Mouse (Mus musculus) lung, embryonic 16.5 days (tissue): ENCODE measurements around the gene Acsf3. TPM values are rescaled to one million over a fixed set of nuclear protein-coding genes. Genes with fewer than 3 reads are reported as not detected.

ENCODE experiments used
- ATAC-seq: fragments of 200-750 bp; cut with Nextera tagmentation; 2 replicates; pipeline ENCODE4 v1.8.0; 2017; ENCODE audit warnings: low read depth, mild to moderate bottlenecking, moderate library complexity
- H3K27ac ChIP-seq: fragments of 300-500 bp; sonication (generic); 2 replicates; pipeline ENCODE4 v1.5.1; 2014; ENCODE audit warnings: mild to moderate bottlenecking, control low read depth, low read length
- H3K27me3 ChIP-seq: fragments of 300-500 bp; sonication (generic); 2 replicates; pipeline ENCODE4 v1.6.1; 2014; ENCODE audit warnings: low read depth, low read length, mixed read lengths; ENCODE audit not compliant: control insufficient read depth, insufficient read depth
- H3K36me3 ChIP-seq: fragments of 300-500 bp; sonication (generic); 2 replicates; pipeline ENCODE4 v1.6.1; 2014; ENCODE audit warnings: low read length; ENCODE audit not compliant: control insufficient read depth, insufficient read depth
- H3K4me1 ChIP-seq: fragments of 300-500 bp; sonication (generic); replicated peaks from 2 replicates; pipeline ENCODE4 v1.6.1; 2014; ENCODE audit warnings: low read length, mixed read lengths; ENCODE audit not compliant: control insufficient read depth, insufficient read depth
- H3K4me2 ChIP-seq: fragments of 300-500 bp; sonication (generic); 2 replicates; pipeline ENCODE4 v1.6.1; 2014; ENCODE audit warnings: low read depth, low read length, control low read depth
- H3K4me3 ChIP-seq: fragments of 300-500 bp; sonication (generic); 2 replicates; pipeline ENCODE4 v1.5.1; 2014; ENCODE audit warnings: mild to moderate bottlenecking, low read length, control low read depth
- H3K9ac ChIP-seq: fragments of 300-500 bp; sonication (generic); 2 replicates; pipeline ENCODE4 v1.6.1; 2014; ENCODE audit warnings: low read length, control low read depth
- H3K9me3 ChIP-seq: fragments of 300-500 bp; sonication (generic); 2 replicates; pipeline ENCODE4 v1.6.1; 2016; ENCODE audit warnings: low read length; ENCODE audit not compliant: control insufficient read depth
- WGBS: fragments of 180-500 bp; shearing (Covaris S2); extraction: QIAGEN DNeasy Blood & Tissue Kit; methylation state at CpG from one replicate; pipeline ENCODE4 v1.1.7; 2014; 5-methylcytosine and 5-hydroxymethylcytosine counted together
- polyA plus RNA-seq: library from polyadenylated mRNA; unstranded; fragments of >200 nt; fragmentation: Nextera tagmentation; extraction: Ambion mirVana; gene quantifications from 2 replicates; pipeline ENCODE4 v1.2.1, GENCODE M21; 2015

Acsf3 gene
- polyA plus RNA-seq, 1 experiment from 2014 or later = 17.1 TPM

DNA sequence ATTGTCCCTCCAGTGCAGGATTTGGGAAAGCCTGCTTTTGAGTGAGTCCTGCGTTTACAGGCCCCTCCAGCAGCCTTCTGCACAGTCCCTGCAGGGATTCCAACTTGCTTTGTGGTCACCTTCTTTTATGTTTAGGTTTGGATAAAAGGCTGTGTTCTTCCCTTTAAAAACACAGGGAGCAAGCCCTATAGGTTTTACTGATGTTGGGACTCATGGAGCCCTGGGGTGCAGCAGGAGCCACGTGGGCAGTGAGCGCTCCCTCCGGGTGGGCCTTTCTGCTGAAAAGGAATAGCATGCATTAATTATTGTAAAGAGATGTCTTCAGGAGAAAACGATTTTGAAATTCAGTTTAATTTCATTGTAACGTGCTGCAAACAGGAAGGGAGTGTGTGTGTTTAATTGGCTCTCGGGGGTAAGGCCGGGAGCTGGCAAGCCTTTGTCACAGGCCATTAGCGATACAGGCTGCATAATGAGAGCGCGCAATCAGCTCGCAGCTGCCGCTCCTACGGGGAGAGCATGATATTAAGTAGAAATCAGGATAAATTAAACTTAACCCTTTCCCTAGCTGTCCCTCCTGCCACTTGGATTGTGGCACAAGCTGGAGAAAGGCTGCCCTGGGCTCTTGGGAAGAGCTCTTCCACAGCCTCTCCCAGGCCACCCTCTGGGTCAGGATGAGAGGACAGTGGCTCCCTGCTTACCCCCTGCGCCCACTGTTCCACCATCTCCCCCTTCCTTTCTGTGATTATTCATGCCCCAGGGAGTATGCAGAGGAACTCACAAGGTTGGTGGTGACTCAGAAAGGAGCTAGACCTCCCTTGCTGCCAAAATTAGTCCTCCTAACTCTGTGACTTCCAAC is 28.8 kb downstream of the Acsf3 start:
- ATAC-seq = peak; percentile 23; the same call in 1 of the 2 replicates
- no peak overlapping the region for H3K27ac ChIP-seq
- H3K27me3 ChIP-seq = no peaks in the 10 kb centered on the region
- no peaks in the 10 kb centered on the region for H3K36me3 ChIP-seq
- no peak overlapping the region for H3K9ac ChIP-seq
- no peaks in the 10 kb centered on the region for H3K9me3 ChIP-seq
- WGBS = 43% methylated on average over 15 of the region's 15 CpGs
- no peak overlapping the region for H3K4me3 ChIP-seq
- 0 out of 2 replicates have a peak, but pooled peaks cover 2% of the 10 kb centered on the region for H3K4me1 ChIP-seq
- H3K4me2 ChIP-seq = no peak overlapping the region

DNA sequence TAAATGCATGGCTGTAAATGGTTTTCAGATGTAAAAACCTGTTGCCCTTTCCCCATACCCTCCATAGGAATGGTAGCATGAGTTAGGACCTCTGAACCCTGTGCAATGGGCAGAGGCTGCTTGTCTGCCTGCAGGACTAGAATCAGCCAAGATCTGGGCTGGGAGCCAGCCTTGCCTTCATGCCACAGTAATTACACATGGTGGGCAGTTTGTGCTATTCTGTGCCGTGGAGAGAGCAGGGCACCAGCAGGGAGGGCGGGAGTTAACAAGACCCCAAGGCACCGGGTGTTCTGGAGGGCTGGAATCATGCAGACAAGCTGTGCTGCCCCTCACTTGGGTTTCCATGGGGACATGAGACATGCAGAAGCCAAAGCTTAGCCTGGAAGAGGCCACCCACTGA is 30.1 kb downstream of the Acsf3 start:
- no peak for ATAC-seq
- Histone ChIP-seq H3K27ac (no peak overlapping the region), H3K9me3 (no peaks in the 10 kb centered on the region), H3K4me2 (no peak overlapping the region), H3K36me3 (no peaks in the 10 kb centered on the region), H3K4me1 (0 out of 2 replicates have a peak, but pooled peaks cover 2% of the 10 kb centered on the region), H3K4me3 (no peak overlapping the region), H3K27me3 (no peaks in the 10 kb centered on the region), H3K9ac (no peak overlapping the region)
- 54% methylated on average over 3 of the region's 3 CpGs for WGBS

DNA sequence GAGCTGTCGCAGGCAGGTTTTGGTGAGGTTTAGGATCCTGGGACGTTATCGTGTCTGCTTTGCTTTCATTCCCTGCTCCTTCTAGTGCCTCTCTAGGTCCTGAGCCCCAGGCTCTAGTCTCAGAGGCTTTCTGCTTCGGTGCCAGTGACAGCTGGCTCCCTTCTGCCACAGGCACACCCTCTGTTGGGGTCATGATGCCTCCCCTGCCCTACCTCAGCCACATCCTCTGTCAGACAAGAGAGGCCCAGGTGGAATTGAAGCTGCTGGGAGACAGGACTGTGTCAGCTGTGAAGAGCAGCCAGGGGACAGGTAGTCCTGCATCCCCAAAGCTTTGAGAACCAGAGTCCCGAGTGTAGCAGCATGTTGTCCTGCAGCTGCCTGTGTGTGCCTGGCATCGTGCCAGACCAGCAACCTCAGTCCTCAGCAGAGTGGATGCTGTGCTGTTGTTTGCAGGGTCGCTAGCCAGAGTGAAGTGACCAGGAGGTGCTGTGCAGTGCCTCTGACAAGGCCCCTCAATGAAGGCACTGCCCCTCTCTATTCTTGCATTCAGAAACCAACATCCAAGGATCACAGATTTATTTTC is 31.8 kb downstream of the Acsf3 start:
- Histone ChIP-seq H3K9ac (no peak overlapping the region), H3K36me3 (no peaks in the 10 kb centered on the region), H3K27ac (no peak overlapping the region), H3K4me3 (no peak overlapping the region), H3K4me2 (no peak overlapping the region), H3K4me1 (0 out of 2 replicates have a peak, but pooled peaks cover 2% of the 10 kb centered on the region), H3K9me3 (no peaks in the 10 kb centered on the region), H3K27me3 (no peaks in the 10 kb centered on the region)
- 55% methylated on average over 7 of the region's 7 CpGs for WGBS
- ATAC-seq = no peak; the same call in 1 of the 2 replicates

DNA sequence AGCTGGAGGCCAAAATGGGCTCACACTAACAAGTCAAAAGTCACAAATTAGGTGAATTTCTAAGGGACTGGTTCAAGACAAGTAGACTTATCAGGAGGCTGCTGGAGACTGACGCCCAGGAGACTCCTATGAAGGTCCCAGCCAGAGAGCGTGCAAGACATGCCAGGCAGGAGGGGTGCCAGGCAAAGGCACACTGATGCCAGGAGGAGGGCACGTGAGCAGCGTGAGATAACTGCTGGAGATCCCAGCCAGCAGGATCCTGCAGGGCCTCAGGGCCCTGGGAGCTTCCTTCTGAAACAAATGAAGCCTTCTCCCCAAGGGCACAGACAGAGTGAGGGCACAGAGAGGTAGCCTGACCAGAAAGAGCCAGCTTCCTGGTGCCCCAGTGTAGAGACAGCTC is 32.6 kb downstream of the Acsf3 start:
- Histone ChIP-seq H3K27me3 (no peaks in the 10 kb centered on the region), H3K9ac (no peak overlapping the region), H3K4me2 (no peak overlapping the region), H3K4me1 (0 out of 2 replicates have a peak, but pooled peaks cover 2% of the 10 kb centered on the region), H3K36me3 (no peaks in the 10 kb centered on the region), H3K4me3 (no peak overlapping the region), H3K27ac (no peak overlapping the region), H3K9me3 (no peaks in the 10 kb centered on the region)
- 83% methylated on average over 4 of the region's 4 CpGs for WGBS
- ATAC-seq = no peak

DNA sequence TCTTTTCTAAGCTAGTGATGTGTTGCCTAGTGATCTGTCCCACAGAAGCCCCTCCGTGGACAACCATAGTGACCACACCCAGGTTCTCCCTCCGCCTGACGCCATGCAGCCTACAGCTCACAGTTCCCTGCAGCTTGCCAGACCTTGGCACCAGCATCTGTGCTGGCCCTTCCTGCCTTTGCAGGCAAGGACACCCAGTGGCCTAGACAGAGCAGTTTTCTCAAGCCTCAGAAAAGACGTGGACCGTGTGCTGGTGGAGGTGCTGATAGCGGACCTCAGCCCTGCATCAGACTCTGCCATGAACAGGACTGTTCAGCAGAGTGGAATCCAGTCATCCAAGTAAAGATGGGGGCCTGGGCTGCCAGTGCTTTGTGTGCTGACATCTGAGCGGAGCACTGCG is 35.1 kb downstream of the Acsf3 start:
- Histone ChIP-seq H3K27me3 (no peaks in the 10 kb centered on the region), H3K9me3 (no peaks in the 10 kb centered on the region), H3K4me3 (no peak overlapping the region), H3K9ac (no peak overlapping the region), H3K4me1 (no peaks in the 10 kb centered on the region), H3K27ac (no peak overlapping the region), H3K4me2 (no peak overlapping the region), H3K36me3 (peaks cover 3% of the 10 kb centered on the region; the same call in 1 of the 2 replicates)
- ATAC-seq = no peak
- 76% methylated on average over 8 of the region's 8 CpGs for WGBS

DNA sequence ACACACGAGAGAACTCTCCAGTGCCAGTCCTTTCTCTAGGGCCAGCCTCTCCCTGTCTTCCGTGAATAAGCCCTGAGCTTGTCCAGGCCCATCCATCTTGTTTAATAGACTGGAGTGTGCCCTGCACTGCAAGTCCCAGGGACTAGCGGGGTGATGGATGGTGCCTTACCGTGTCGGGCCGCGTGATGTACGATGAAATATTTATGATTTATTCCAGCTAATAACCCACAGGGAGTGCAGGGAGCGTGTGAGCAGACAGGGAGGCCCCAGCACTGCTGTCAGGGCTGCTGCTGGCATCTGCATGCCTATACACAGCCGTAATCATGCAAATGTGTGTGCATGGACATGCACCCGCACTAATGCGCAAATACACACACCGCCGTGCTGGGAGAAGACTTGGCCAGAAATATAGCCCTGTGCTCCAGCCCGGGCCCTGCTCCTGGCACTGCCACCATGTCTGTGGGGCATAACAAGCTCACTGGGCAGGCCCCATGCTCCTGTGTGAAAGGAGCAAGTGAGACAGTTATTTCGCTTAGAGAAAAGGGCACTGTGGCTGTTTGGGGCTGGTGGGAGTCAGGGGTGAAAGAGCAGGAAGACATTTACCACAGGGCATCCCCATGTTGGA is 36.7 kb downstream of the Acsf3 start:
- H3K27me3 ChIP-seq = no peaks in the 10 kb centered on the region
- H3K4me2 ChIP-seq = no peak overlapping the region
- no peaks in the 10 kb centered on the region for H3K9me3 ChIP-seq
- no peak overlapping the region for H3K4me3 ChIP-seq
- H3K27ac ChIP-seq = no peak overlapping the region
- ATAC-seq = no peak
- no peaks in the 10 kb centered on the region for H3K4me1 ChIP-seq
- peaks cover 3% of the 10 kb centered on the region; the same call in 1 of the 2 replicates for H3K36me3 ChIP-seq
- no peak overlapping the region for H3K9ac ChIP-seq
- WGBS = 77% methylated on average over 16 of the region's 16 CpGs

DNA sequence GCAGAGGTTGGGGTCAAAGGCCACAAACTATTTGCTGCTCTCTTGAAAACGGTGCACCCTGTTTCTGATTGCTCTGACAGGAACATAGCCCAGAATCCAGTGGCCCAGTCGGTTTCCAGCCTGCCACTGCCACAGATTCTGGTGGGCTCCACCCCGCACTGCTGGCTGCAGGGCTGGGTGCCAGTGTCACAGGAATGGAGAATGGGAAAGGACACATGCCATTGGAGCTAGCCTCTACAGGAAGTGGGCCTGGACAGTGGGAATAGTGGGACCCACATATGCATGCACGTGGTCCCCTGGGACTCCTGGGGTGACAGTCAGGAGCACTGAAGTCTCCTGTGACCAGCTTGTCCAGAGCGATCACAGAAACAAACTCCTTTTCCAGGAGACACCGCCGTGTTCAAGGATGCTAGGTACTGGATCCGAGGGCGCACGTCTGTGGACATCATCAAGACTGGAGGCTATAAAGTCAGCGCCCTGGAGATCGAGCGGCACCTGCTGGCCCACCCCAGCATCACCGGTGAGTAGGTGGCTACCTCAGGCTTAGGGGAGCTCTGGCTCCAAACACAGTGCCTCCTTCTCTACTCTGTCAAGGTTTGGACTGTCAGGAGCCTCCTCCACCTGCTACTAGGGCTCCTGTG is 37.4 kb downstream of the Acsf3 start:
- no peak for ATAC-seq

DNA sequence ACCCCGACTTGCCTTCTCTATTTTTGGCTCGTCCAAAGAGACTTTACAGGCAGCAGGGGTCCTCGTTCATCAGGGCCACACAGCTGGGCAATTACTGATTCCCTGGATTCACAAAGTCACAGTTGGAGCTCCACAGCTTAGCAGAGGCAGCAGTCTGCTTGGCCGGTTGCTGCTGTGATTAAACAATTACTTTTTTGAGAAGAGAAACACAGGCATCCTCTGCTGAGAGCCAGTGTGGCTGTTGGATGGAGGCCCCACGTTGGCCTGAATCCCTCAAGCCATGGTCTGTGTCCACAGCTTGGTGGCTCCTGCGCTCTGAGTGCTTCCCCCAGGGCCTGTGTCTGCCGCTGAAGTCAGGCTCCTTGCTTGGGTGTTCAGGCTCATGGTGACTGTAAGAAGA is 39.3 kb downstream of the Acsf3 start:
- Histone ChIP-seq H3K4me2 (no peak overlapping the region), H3K9ac (no peak overlapping the region), H3K27ac (no peak overlapping the region), H3K4me1 (no peaks in the 10 kb centered on the region), H3K36me3 (peaks cover 3% of the 10 kb centered on the region; the same call in 1 of the 2 replicates), H3K9me3 (no peaks in the 10 kb centered on the region), H3K4me3 (no peak overlapping the region), H3K27me3 (no peaks in the 10 kb centered on the region)
- WGBS = 39% methylated on average over 7 of the region's 7 CpGs
- no peak for ATAC-seq

More for the DNA sequence above, 37.4 kb downstream of the Acsf3 start:
- Histone ChIP-seq H3K4me3 (no peak overlapping the region), H3K27me3 (no peaks in the 10 kb centered on the region), H3K27ac (no peak overlapping the region), H3K9me3 (no peaks in the 10 kb centered on the region), H3K9ac (no peak overlapping the region), H3K4me2 (no peak overlapping the region), H3K36me3 (peaks cover 3% of the 10 kb centered on the region; the same call in 1 of the 2 replicates), H3K4me1 (no peaks in the 10 kb centered on the region)
- 70% methylated on average over 14 of the region's 14 CpGs for WGBS

DNA sequence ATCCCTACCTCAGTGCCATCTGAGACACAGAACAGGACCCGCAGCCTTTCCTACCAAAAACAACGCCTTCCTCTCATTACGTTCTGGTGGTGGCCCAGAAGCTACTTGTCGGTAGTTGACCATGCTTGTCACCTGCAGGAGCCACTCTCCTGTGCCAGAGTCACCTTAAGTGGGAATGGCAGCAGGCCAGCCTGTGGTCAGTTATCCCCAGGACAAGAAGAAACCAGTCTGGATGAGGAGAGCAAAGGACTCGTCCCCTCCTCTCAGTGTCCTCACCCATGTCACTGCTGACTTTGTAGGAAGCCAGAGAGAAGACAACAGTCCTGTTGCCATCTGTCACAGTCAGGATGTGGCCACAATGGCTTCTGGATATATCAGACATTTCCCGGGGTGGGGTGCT is 41.7 kb downstream of the Acsf3 start:
- Histone ChIP-seq H3K9ac (no peak overlapping the region), H3K4me2 (no peak overlapping the region), H3K4me3 (no peak overlapping the region), H3K27ac (no peak overlapping the region), H3K36me3 (peaks cover 3% of the 10 kb centered on the region; the same call in 1 of the 2 replicates), H3K9me3 (no peaks in the 10 kb centered on the region), H3K27me3 (no peaks in the 10 kb centered on the region), H3K4me1 (no peaks in the 10 kb centered on the region)
- ATAC-seq = no peak
- 87% methylated on average over 6 of the region's 6 CpGs for WGBS
